Mouse (Mus musculus) midbrain, embryonic 14.5 days (tissue): ENCODE measurements around the gene Dexi. TPM values are rescaled to one million over a fixed set of nuclear protein-coding genes. Genes with fewer than 3 reads are reported as not detected.

Source experiments
- ATAC-seq: fragments of 200-750 bp; cut with Nextera tagmentation; 2 replicates; pipeline ENCODE4 v1.8.0; 2017; ENCODE audit warnings: moderate number of reproducible peaks, moderate library complexity; ENCODE audit not compliant: low FRiP score, low TSS enrichment
- DNase-seq: peaks from one replicate; pipeline ENCODE4 v3.0.0-alpha.2; 2015
- H3K27ac ChIP-seq: fragments of 300-500 bp; sonication (generic); replicated peaks from 2 replicates; pipeline ENCODE4 v1.5.1; 2014; ENCODE audit warnings: mild to moderate bottlenecking, low read depth, low read length, moderate library complexity
- H3K27me3 ChIP-seq: fragments of 300-500 bp; sonication (generic); 2 replicates; pipeline ENCODE4 v1.6.1; 2014; ENCODE audit warnings: low read length, control low read depth, mixed read lengths; ENCODE audit not compliant: control insufficient read depth, insufficient read depth
- H3K36me3 ChIP-seq: fragments of 300-500 bp; sonication (generic); 2 replicates; pipeline ENCODE4 v1.6.1; 2014; ENCODE audit warnings: low read length, control low read depth; ENCODE audit not compliant: control insufficient read depth, insufficient read depth
- H3K4me1 ChIP-seq: fragments of 300-500 bp; sonication (generic); 2 replicates; pipeline ENCODE4 v1.6.1; 2014; ENCODE audit warnings: mild to moderate bottlenecking, antibody characterized with exemption, low read length, control low read depth; ENCODE audit not compliant: control insufficient read depth, insufficient read depth
- H3K4me2 ChIP-seq: fragments of 300-500 bp; sonication (generic); 2 replicates; pipeline ENCODE4 v1.6.1; 2014; ENCODE audit warnings: mild to moderate bottlenecking, low read length, moderate library complexity
- H3K4me3 ChIP-seq: fragments of 300-500 bp; sonication (generic); replicated peaks from 2 replicates; pipeline ENCODE4 v1.5.1; 2014; ENCODE audit warnings: low read depth, low read length
- H3K9ac ChIP-seq: fragments of 300-500 bp; sonication (generic); replicated peaks from 2 replicates; pipeline ENCODE4 v1.6.1; 2014; ENCODE audit warnings: mild to moderate bottlenecking, low read length, moderate library complexity
- H3K9me3 ChIP-seq: fragments of 300-500 bp; sonication (generic); 2 replicates; pipeline ENCODE4 v1.6.1; 2016; ENCODE audit warnings: low read length, control low read depth, mixed read lengths; ENCODE audit not compliant: control insufficient read depth
- WGBS: fragments of 180-500 bp; shearing (Covaris S2); extraction: QIAGEN DNeasy Blood & Tissue Kit; methylation state at CpG from one replicate; pipeline ENCODE4 v1.1.7; 2014; 5-methylcytosine and 5-hydroxymethylcytosine counted together
- polyA plus RNA-seq: library from polyadenylated mRNA; unstranded; fragments of >200 nt; fragmentation: Nextera tagmentation; extraction: Ambion mirVana; gene quantifications from 2 replicates; pipeline ENCODE4 v1.2.1, GENCODE M21; 2014

Dexi gene
- polyA plus RNA-seq, 1 experiment from 2014 or later, result 21.8 TPM

- Histone ChIP-seq H3K36me3 (no peaks in the 10 kb centered on the region), H3K9me3 (no peaks in the 10 kb centered on the region), H3K4me1 (no peaks in the 10 kb centered on the region), H3K4me3 (no peak overlapping the region), H3K27me3 (no peaks in the 10 kb centered on the region), H3K4me2 (no peak overlapping the region), H3K9ac (no peak overlapping the region), H3K27ac (no peak overlapping the region)
- no peak for DNase-seq
- 90% methylated on average over 7 of the region's 7 CpGs for WGBS
- ATAC-seq, result no peak
These were observed 53.9 kb downstream of the Dexi start for GRCm38 (mm10) chr16:10488769-10489481.

- ATAC-seq, result no peak
- Histone ChIP-seq H3K4me3 (no peak overlapping the region), H3K4me1 (no peaks in the 10 kb centered on the region), H3K4me2 (no peak overlapping the region), H3K36me3 (no peaks in the 10 kb centered on the region), H3K27ac (no peak overlapping the region), H3K27me3 (no peaks in the 10 kb centered on the region), H3K9me3 (no peaks in the 10 kb centered on the region), H3K9ac (no peak overlapping the region)
- 89% methylated on average over 8 of the region's 8 CpGs for WGBS
- no peak for DNase-seq
These were observed 54.9 kb downstream of the Dexi start for GRCm38 (mm10) chr16:10487895-10488493.

GRCm38 (mm10) chr16:10486993-10487392 lies 55.9 kb downstream of the Dexi start:
- Histone ChIP-seq H3K36me3 (no peaks in the 10 kb centered on the region), H3K27me3 (no peaks in the 10 kb centered on the region), H3K4me1 (no peaks in the 10 kb centered on the region), H3K9me3 (no peaks in the 10 kb centered on the region), H3K27ac (no peak overlapping the region), H3K4me3 (no peak overlapping the region), H3K4me2 (no peak overlapping the region), H3K9ac (no peak overlapping the region)
- DNase-seq (no peak), ATAC-seq (no peak)
- 77% methylated on average over 3 of the region's 3 CpGs for WGBS

GRCm38 (mm10) chr16:10482343-10482742 lies 60.5 kb downstream of the Dexi start:
- DNase-seq, result no peak

GRCm38 (mm10) chr16:10479857-10480256 lies 63.0 kb downstream of the Dexi start, which contains the start of gene Ciita:
Gene Ciita, plus strand, starts transcription at chr16:10480059.
- no peak within 1 kb of the TSS for H3K4me2 ChIP-seq
- 80% methylated on average over 5 of the region's 5 CpGs for WGBS
- no peaks in the 10 kb centered on the region for H3K27me3 ChIP-seq
- H3K4me3 ChIP-seq, result no peak within 1 kb of the TSS
- no peaks in the 10 kb centered on the region for H3K9me3 ChIP-seq
- ATAC-seq (no peak), DNase-seq (no peak)
- H3K36me3 ChIP-seq, result no peaks in the 10 kb centered on the region
- H3K27ac ChIP-seq, result no peak within 1 kb of the TSS
- no peak within 1 kb of the TSS for H3K9ac ChIP-seq
- H3K4me1 ChIP-seq, result no peaks in the 10 kb centered on the region

More at GRCm38 (mm10) chr16:10482343-10482742, 60.5 kb downstream of the Dexi start:
- 63% methylated on average over 4 of the region's 4 CpGs for WGBS
- H3K4me2 ChIP-seq, result no peak overlapping the region
- no peaks in the 10 kb centered on the region for H3K27me3 ChIP-seq
- H3K9ac ChIP-seq, result no peak overlapping the region
- no peak for ATAC-seq
- H3K36me3 ChIP-seq, result no peaks in the 10 kb centered on the region
- no peaks in the 10 kb centered on the region for H3K9me3 ChIP-seq
- H3K4me3 ChIP-seq, result no peak overlapping the region
- no peaks in the 10 kb centered on the region for H3K4me1 ChIP-seq
- no peak overlapping the region for H3K27ac ChIP-seq

- Histone ChIP-seq H3K27me3 (no peaks in the 10 kb centered on the region), H3K36me3 (no peaks in the 10 kb centered on the region), H3K4me1 (no peaks in the 10 kb centered on the region), H3K4me3 (no peak overlapping the region), H3K9ac (no peak overlapping the region), H3K9me3 (no peaks in the 10 kb centered on the region), H3K4me2 (no peak overlapping the region), H3K27ac (no peak overlapping the region)
- ATAC-seq, result no peak
- DNase-seq, result no peak
- 76% methylated on average over 2 of the region's 2 CpGs for WGBS
These were observed 66.9 kb downstream of the Dexi start for GRCm38 (mm10) chr16:10475919-10476318.

GRCm38 (mm10) chr16:10474956-10475355 lies 67.9 kb downstream of the Dexi start:
- no peaks in the 10 kb centered on the region for H3K27me3 ChIP-seq
- ATAC-seq, result no peak
- no peaks in the 10 kb centered on the region for H3K4me1 ChIP-seq
- WGBS, result 76% methylated on average over 3 of the region's 3 CpGs
- no peak for DNase-seq
- H3K27ac ChIP-seq, result no peak overlapping the region
- no peaks in the 10 kb centered on the region for H3K9me3 ChIP-seq
- no peak overlapping the region for H3K4me3 ChIP-seq
- no peak overlapping the region for H3K4me2 ChIP-seq
- no peak overlapping the region for H3K9ac ChIP-seq
- H3K36me3 ChIP-seq, result no peaks in the 10 kb centered on the region

GRCm38 (mm10) chr16:10471950-10472349 lies 70.9 kb downstream of the Dexi start:
- 92% methylated on average over 3 of the region's 3 CpGs for WGBS
- no peak for DNase-seq
- Histone ChIP-seq H3K9ac (no peak overlapping the region), H3K27me3 (no peaks in the 10 kb centered on the region), H3K36me3 (no peaks in the 10 kb centered on the region), H3K27ac (no peak overlapping the region), H3K9me3 (no peaks in the 10 kb centered on the region), H3K4me2 (no peak overlapping the region), H3K4me3 (no peak overlapping the region), H3K4me1 (no peaks in the 10 kb centered on the region)
- no peak for ATAC-seq

- DNase-seq (no peak), ATAC-seq (no peak)
- 84% methylated on average over 1 of the region's 1 CpGs for WGBS
- Histone ChIP-seq H3K27ac (no peak overlapping the region), H3K9ac (no peak overlapping the region), H3K27me3 (no peaks in the 10 kb centered on the region), H3K4me1 (no peaks in the 10 kb centered on the region), H3K9me3 (no peaks in the 10 kb centered on the region), H3K4me3 (no peak overlapping the region), H3K4me2 (no peak overlapping the region), H3K36me3 (no peaks in the 10 kb centered on the region)
These were observed 74.7 kb downstream of the Dexi start for GRCm38 (mm10) chr16:10468201-10468600.
